Mouse (Mus musculus): ENCODE measurements around the gene Timp3. TPM values are rescaled to one million over a fixed set of nuclear protein-coding genes. Genes with fewer than 3 reads are reported as not detected.

The Timp3 gene
- polyA plus RNA-seq, 1 experiment: 14.1 TPM

DNA sequence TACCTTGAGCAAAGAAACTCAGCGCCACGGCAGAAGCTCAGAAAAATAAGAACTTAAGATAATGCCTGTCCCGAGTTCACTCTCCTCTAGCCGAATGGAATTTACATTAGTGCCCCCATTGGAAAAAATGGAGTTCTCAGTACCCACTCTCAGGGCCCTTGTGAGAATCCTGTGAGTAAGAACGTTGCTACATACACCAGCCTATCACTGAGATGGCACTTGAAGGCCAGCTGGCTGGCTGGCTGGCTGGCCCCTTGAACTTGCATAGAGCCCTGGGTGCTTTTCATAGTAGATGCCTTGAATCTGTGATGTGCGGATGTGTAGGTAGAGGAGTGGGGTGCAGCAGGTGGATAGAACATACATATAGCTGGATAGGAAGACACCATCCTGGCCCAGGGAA, 43.2 kb downstream of the Timp3 start:
- Histone ChIP-seq H3K4me3 (ENCODE audit: low read depth, low read length) (no peak overlapping the region), H3K9me3 (replicated peaks; ENCODE audit: control insufficient read depth, insufficient read depth, low read length, poor library complexity, severe bottlenecking) (no peaks in the 10 kb centered on the region), H3K27me3 (ENCODE audit: control insufficient read depth, insufficient read depth, low read length, poor library complexity, severe bottlenecking) (no peaks in the 10 kb centered on the region), H3K36me3 (ENCODE audit: control insufficient read depth, insufficient read depth, low read length, poor library complexity, severe bottlenecking) (no peaks in the 10 kb centered on the region), H3K4me1 (ENCODE audit: control insufficient read depth, insufficient read depth, low read length) (peaks cover 6% of the 10 kb centered on the region), H3K27ac (ENCODE audit: insufficient read depth, low read length) (no peak overlapping the region), H3K9ac (ENCODE audit: low read depth, poor library complexity, severe bottlenecking) (no peak overlapping the region)
- no peak for TF ChIP-seq CTCF (IDR thresholded peaks at IDR 0.05; ENCODE audit: low read depth, low read length)
- TF ChIP-seq POLR2A (IDR thresholded peaks at IDR 0.05; ENCODE audit: insufficient read depth, low read length): no peak
- no peak for TF ChIP-seq EP300 (IDR thresholded peaks at IDR 0.05; ENCODE audit: insufficient read depth, low read depth, low read length)

DNA sequence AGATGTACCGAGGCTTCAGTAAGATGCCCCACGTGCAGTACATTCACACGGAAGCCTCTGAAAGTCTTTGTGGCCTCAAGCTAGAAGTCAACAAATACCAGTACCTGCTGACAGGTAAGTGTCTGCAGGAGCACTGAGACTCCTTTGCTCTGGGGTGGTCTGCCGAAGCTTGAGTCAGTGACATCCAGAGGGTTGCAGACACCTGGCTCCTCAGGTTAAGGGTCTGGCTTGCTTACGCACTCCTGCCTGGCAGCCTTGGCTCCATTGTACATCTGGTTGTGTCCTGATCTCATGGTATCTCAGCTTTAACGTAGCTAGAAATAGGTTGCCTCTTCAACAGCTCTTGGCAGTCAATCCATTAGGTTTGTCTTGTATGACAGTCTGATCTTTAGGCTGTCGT, 43.8 kb downstream of the Timp3 start:
- Histone ChIP-seq H3K9ac (ENCODE audit: low read depth, poor library complexity, severe bottlenecking) (no peak overlapping the region), H3K9me3 (replicated peaks; ENCODE audit: control insufficient read depth, insufficient read depth, low read length, poor library complexity, severe bottlenecking) (no peaks in the 10 kb centered on the region), H3K27ac (ENCODE audit: insufficient read depth, low read length) (no peak overlapping the region), H3K36me3 (ENCODE audit: control insufficient read depth, insufficient read depth, low read length, poor library complexity, severe bottlenecking) (no peaks in the 10 kb centered on the region), H3K4me1 (ENCODE audit: control insufficient read depth, insufficient read depth, low read length) (peaks cover 2% of the 10 kb centered on the region), H3K27me3 (ENCODE audit: control insufficient read depth, insufficient read depth, low read length, poor library complexity, severe bottlenecking) (no peaks in the 10 kb centered on the region), H3K4me3 (ENCODE audit: low read depth, low read length) (no peak overlapping the region)
- no peak for TF ChIP-seq CTCF (IDR thresholded peaks at IDR 0.05; ENCODE audit: low read depth, low read length)
- TF ChIP-seq EP300 (IDR thresholded peaks at IDR 0.05; ENCODE audit: insufficient read depth, low read depth, low read length): no peak
- no peak for TF ChIP-seq POLR2A (IDR thresholded peaks at IDR 0.05; ENCODE audit: insufficient read depth, low read length)

DNA sequence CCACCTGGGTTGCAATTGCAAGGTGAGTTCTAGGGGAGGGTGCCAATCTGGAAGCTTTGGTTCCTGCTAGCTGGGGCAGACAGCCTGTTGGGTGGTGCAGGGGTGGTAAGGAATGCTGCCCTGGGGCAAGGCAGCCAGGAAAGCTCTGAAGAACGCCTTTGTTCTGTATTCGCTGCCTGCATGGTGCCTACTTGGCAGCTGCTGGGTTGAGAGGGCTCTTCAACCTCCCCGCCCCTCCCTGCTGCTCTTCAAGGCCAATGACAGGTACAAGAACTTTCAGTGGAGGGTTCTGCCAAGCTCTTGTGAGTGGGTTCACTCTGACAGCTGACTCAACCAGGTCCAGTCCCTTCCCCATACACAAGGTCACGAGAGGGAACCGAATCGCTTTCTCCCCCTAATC, 44.5 kb downstream of the Timp3 start:
- Histone ChIP-seq H3K4me3 (ENCODE audit: low read depth, low read length) (no peak overlapping the region), H3K36me3 (ENCODE audit: control insufficient read depth, insufficient read depth, low read length, poor library complexity, severe bottlenecking) (no peaks in the 10 kb centered on the region), H3K27me3 (ENCODE audit: control insufficient read depth, insufficient read depth, low read length, poor library complexity, severe bottlenecking) (no peaks in the 10 kb centered on the region), H3K9me3 (replicated peaks; ENCODE audit: control insufficient read depth, insufficient read depth, low read length, poor library complexity, severe bottlenecking) (no peaks in the 10 kb centered on the region), H3K27ac (ENCODE audit: insufficient read depth, low read length) (no peak overlapping the region), H3K4me1 (ENCODE audit: control insufficient read depth, insufficient read depth, low read length) (peaks cover 1% of the 10 kb centered on the region), H3K9ac (ENCODE audit: low read depth, poor library complexity, severe bottlenecking) (no peak overlapping the region)
- TF ChIP-seq POLR2A (IDR thresholded peaks at IDR 0.05; ENCODE audit: insufficient read depth, low read length) (no peak), EP300 (IDR thresholded peaks at IDR 0.05; ENCODE audit: insufficient read depth, low read depth, low read length) (no peak), CTCF (IDR thresholded peaks at IDR 0.05; ENCODE audit: low read depth, low read length) (no peak)

DNA sequence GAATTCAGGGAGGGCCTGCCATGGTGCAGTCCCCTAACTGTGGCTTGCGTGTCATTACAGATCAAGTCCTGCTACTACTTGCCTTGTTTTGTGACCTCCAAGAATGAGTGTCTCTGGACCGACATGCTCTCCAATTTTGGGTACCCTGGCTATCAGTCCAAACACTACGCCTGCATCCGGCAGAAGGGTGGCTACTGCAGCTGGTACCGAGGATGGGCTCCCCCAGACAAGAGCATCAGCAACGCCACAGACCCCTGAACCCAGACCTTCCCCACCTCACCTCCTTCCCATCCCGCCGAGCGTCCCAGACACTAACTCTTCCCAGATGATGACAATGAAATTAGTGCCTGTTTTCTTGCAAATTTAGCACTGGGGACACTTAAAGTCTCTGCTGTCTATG, 45.5 kb downstream of the Timp3 start:
- no peak overlapping the region for H3K27ac ChIP-seq (ENCODE audit: insufficient read depth, low read length)
- no peaks in the 10 kb centered on the region for H3K36me3 ChIP-seq (ENCODE audit: control insufficient read depth, insufficient read depth, low read length, poor library complexity, severe bottlenecking)
- no peak for TF ChIP-seq EP300 (IDR thresholded peaks at IDR 0.05; ENCODE audit: insufficient read depth, low read depth, low read length)
- TF ChIP-seq POLR2A (IDR thresholded peaks at IDR 0.05; ENCODE audit: insufficient read depth, low read length): no peak
- TF ChIP-seq CTCF (IDR thresholded peaks at IDR 0.05; ENCODE audit: low read depth, low read length): no peak

DNA sequence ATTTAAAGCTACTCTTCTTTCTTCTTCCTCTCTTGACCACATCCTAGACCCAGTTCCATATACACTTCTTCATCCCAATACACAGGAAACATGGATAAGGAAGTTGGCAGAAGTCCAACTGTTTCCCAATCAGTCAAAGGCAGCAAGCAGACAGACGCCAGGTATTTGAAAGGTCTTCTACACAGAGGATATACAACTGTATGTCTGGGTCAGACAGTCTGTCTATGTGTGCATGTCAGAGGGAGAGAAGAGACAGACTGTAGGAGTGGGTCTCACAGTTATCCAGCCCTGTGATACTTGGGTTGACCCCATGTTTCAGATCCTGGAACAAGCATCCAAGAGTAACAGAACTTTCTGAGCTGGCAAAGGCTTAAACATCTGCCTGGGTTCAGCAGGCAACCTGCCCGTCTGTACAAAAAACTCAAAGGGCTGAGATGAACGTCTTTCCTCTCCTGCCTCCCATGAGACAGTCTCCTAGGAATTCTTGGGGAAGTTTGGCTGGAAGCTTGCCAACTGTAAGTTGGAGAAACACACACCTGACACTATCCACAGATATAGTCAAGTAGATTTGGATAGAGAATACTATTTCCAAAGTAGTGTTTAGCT, 46.2 kb downstream of the Timp3 start:
- H3K4me1 ChIP-seq (ENCODE audit: control insufficient read depth, insufficient read depth, low read length): no peaks in the 10 kb centered on the region
- no peak overlapping the region for H3K4me3 ChIP-seq (ENCODE audit: low read depth, low read length)
- no peaks in the 10 kb centered on the region for H3K27me3 ChIP-seq (ENCODE audit: control insufficient read depth, insufficient read depth, low read length, poor library complexity, severe bottlenecking)
- no peak overlapping the region for H3K9ac ChIP-seq (ENCODE audit: low read depth, poor library complexity, severe bottlenecking)
- no peaks in the 10 kb centered on the region for H3K9me3 ChIP-seq (replicated peaks; ENCODE audit: control insufficient read depth, insufficient read depth, low read length, poor library complexity, severe bottlenecking)
- H3K36me3 ChIP-seq (ENCODE audit: control insufficient read depth, insufficient read depth, low read length, poor library complexity, severe bottlenecking): no peaks in the 10 kb centered on the region
- no peak for TF ChIP-seq CTCF (IDR thresholded peaks at IDR 0.05; ENCODE audit: low read depth, low read length)
- TF ChIP-seq EP300 (IDR thresholded peaks at IDR 0.05; ENCODE audit: insufficient read depth, low read depth, low read length): no peak
- TF ChIP-seq POLR2A (IDR thresholded peaks at IDR 0.05; ENCODE audit: insufficient read depth, low read length): no peak
- H3K27ac ChIP-seq (ENCODE audit: insufficient read depth, low read length): no peak overlapping the region

More for the DNA sequence above, 45.5 kb downstream of the Timp3 start:
- no peak overlapping the region for H3K9ac ChIP-seq (ENCODE audit: low read depth, poor library complexity, severe bottlenecking)
- H3K9me3 ChIP-seq (replicated peaks; ENCODE audit: control insufficient read depth, insufficient read depth, low read length, poor library complexity, severe bottlenecking): no peaks in the 10 kb centered on the region
- H3K4me3 ChIP-seq (ENCODE audit: low read depth, low read length): no peak overlapping the region
- no peaks in the 10 kb centered on the region for H3K27me3 ChIP-seq (ENCODE audit: control insufficient read depth, insufficient read depth, low read length, poor library complexity, severe bottlenecking)
- H3K4me1 ChIP-seq (ENCODE audit: control insufficient read depth, insufficient read depth, low read length): no peaks in the 10 kb centered on the region

DNA sequence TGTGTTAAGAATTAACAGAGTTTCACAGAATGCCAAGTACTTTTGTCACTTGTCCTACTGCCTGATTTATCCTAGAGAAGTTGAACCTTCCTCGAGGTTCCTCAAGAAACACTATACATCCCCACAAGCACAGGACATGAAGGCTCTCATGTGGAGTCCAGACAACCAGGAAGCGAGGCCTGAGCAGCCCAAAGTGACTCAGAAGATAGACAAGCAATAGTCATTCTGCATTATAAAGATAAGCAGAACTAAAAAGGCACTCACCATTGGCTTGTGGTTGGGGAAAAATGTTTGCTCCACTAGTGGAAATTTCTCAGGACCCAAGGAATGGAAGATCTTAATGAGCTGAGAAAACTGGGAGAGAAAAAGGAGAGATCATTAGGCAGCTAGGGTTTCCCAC, 51.1 kb downstream of the Timp3 start:
- no peak overlapping the region for H3K27ac ChIP-seq (ENCODE audit: insufficient read depth, low read length)
- H3K27me3 ChIP-seq (ENCODE audit: control insufficient read depth, insufficient read depth, low read length, poor library complexity, severe bottlenecking): no peaks in the 10 kb centered on the region
- no peak overlapping the region for H3K4me3 ChIP-seq (ENCODE audit: low read depth, low read length)
- no peaks in the 10 kb centered on the region for H3K9me3 ChIP-seq (replicated peaks; ENCODE audit: control insufficient read depth, insufficient read depth, low read length, poor library complexity, severe bottlenecking)
- no peaks in the 10 kb centered on the region for H3K36me3 ChIP-seq (ENCODE audit: control insufficient read depth, insufficient read depth, low read length, poor library complexity, severe bottlenecking)
- H3K9ac ChIP-seq (ENCODE audit: low read depth, poor library complexity, severe bottlenecking): no peak overlapping the region
- H3K4me1 ChIP-seq (ENCODE audit: control insufficient read depth, insufficient read depth, low read length): no peaks in the 10 kb centered on the region
- TF ChIP-seq EP300 (IDR thresholded peaks at IDR 0.05; ENCODE audit: insufficient read depth, low read depth, low read length) (no peak), CTCF (IDR thresholded peaks at IDR 0.05; ENCODE audit: low read depth, low read length) (no peak), POLR2A (IDR thresholded peaks at IDR 0.05; ENCODE audit: insufficient read depth, low read length) (no peak)

Data from ES-Bruce4 (cell line).